Mouse (Mus musculus): ENCODE results near the gene Gm21870.
"Not testable (repeated sequence)": the region's sequence is repeated elsewhere in the genome, so short reads cannot be mapped to it uniquely, and the experiment has no call there.

The Gm21870 gene

GRCm38 (mm10) chrX:33986716-33987115 lies at the start of gene Gm21870:
Gm21870 (minus strand) TSS chrX:33986816.
- DNase-seq (ENCODE audit: extremely low spot score, low spot score): not testable (repeated sequence)

- not testable (repeated sequence) for DNase-seq (ENCODE audit: extremely low spot score, low spot score)
Observed at GRCm38 (mm10) chrX:33956440-33956839, 30.2 kb downstream of the Gm21870 start, which contains the start of gene Btbd35f6. Btbd35f6 (minus strand) TSS chrX:33956540.
